Mouse (Mus musculus) cerebellum, postnatal 4 days (tissue): Measurements from ENCODE around the gene Myo1a.

Experiments used
- DNase-seq, 2 experiments: peaks; one replicate each; pipeline ENCODE4 v3.0.0; 2022; ENCODE audit warnings: low spot score in 2 of 2, mixed read lengths in 1 of 2

Gene Myo1a

DNA sequence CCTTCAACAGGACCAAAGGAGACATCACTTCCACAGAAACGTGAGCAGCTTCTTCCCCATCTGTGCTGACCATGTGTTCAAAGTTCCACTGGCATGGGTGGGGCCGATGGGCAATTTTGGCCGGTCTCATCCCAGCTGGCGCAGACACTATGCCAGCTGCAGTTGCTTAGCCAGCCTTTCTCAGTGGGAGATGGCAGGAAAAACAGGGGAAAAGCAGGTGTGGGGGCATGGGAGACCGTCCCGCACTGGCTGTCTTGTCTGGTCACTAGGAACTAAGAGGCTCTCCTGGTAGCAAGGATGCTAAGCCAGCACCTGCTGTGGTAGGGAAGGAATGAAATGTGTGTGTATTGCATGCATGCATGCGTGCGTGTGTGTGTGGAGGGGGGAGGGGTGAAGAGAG is 23.5 kb downstream of the Myo1a start:
- peak in 1 of 2 experiments; percentile 59 for DNase-seq

DNA sequence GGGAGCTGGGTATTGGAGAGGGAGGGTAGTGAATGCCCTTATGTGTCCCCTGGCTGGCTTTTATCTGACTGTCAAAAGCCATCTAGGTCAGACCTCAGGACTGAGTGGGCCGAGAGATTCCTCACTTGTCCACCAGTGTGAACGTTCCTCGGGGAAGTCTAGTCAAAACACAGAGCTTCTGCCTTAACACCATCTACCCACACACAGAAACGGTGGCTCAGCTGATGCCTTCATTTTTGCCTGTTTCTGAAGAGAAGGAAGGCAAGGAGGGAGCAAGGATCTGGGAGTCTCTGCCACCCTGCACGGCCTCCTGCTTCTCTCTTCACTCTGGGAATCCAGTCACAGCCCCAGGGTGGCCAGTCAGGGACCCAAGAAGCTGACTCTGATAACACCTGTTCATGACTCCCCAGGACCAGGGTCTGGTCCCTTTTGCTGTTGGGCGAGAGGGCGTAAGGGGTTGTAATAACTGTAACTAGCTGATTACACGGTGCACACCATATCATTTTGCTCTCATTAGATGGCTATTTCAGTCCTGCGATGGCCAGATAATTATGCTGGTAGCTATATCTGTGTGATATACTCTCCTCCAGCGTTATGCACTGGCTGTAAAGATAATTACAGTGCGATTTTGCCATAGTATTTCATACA is 25.4 kb downstream of the Myo1a start:
- DNase-seq, result no peak

DNA sequence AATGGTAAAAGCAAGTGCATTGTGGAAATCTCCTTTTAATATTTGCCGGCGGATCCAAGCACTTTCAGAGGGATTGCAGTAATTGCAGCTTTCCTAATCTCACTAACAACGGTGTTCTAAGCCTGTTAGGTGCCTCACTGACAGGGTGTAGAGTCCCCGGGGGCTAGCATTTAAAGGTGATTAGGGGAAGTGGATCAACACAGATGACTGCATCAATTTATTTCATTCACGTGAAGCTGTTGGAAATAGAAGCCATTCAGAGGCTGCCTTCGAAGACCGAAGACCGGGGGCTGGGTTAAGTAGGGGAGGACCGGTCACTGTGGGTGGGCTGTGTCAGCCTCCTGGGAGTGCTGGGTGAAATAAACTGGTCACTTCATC is 26.0 kb downstream of the Myo1a start:
- no peak for DNase-seq

DNA sequence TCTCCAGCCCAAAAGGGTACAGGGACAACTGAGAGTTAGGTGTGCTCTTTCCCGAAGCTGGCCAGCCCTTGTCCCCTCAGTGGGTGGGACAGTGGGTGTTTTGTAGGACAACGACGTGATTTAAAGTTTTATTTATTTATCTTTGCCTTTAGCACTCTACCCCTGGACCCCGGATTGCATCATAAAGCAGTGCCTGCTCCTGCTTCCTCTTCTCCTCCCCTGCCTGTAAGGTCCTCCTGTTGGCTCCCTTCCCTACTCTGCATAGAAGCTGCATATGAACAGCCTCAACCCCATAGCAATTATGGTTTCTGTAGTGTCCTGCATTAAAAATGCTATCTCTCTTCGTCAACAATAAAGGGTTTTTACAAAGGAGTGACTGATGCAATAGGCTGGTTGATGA is 26.4 kb downstream of the Myo1a start:
- no peak for DNase-seq

DNA sequence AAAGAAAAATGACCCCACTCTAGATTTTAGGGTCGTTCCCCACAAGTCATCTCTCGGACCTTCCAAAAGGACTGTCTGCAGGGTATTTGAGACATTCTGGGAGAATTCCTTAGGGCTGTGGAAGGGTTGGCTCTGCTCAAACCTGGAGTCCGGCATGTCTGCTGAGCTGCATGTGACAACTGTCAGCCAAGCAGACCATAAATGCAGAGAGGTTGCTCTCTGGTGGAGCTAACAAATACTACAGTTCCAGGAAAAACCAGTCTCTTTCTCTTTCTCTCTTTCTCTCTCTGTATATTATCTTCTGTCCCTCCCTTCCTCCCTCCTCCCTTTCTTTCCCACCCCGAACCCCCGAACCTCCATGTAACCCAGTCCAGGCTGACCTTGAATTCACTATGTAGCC is 29.5 kb downstream of the Myo1a start:
- DNase-seq, result no peak

DNA sequence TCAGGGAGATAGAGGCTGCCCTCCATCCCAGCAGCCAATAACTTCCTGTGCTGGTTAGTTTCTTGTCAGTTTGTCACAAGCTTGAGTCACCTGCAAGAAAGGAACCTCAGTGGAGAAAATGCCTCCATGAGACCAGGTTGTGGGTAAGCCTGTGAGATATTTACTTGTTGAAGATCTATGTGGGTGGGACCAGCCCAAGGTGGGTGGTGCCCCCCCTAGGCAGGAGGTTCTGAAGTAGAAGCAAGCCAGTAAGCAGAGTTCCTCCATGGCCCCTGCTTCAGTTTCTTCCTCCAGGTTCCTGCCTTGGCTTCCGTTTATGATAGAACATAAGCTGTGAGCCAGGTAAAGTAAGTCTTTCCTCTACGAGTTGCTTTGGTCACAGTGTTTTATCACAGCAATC is 31.3 kb downstream of the Myo1a start:
- DNase-seq, result no peak

DNA sequence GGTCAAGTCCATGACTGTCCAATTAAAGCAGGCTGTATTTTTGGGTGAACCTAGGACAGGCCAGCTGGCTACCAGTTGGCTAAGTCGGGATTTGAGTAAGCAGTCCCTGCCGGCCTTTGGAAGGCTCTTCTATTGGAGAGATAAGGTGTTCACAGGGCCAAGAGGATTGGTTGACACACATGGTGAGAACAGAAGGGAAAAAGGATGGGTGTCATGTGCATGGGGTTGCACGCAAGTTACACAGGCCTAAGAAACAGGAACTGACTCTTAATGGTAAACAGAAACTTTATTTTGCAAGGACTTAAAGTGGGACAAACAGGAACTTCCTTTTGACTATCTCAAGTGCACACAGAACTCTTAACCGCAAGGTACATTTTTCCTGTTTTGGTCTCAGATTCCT is 31.9 kb downstream of the Myo1a start:
- no peak for DNase-seq

DNA sequence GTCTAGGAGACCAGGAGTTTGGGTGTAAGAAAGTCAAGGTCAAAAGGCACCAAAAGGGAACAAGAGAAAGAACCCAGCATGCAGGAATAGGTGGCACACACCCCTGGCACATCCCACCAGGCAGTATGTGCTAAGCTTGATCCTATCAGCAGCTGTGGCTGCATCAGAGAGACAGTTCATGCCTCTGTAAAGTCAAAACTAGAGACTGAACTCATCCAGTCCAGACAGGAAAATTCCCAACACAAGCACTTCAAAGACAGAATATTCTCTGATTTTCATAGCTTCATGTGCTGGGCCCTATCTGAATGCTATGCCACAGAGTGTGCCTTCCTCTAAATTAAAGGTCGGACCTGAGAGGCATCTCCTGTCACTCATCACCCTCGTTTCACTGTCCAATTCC is 32.6 kb downstream of the Myo1a start:
- no peak for DNase-seq

DNA sequence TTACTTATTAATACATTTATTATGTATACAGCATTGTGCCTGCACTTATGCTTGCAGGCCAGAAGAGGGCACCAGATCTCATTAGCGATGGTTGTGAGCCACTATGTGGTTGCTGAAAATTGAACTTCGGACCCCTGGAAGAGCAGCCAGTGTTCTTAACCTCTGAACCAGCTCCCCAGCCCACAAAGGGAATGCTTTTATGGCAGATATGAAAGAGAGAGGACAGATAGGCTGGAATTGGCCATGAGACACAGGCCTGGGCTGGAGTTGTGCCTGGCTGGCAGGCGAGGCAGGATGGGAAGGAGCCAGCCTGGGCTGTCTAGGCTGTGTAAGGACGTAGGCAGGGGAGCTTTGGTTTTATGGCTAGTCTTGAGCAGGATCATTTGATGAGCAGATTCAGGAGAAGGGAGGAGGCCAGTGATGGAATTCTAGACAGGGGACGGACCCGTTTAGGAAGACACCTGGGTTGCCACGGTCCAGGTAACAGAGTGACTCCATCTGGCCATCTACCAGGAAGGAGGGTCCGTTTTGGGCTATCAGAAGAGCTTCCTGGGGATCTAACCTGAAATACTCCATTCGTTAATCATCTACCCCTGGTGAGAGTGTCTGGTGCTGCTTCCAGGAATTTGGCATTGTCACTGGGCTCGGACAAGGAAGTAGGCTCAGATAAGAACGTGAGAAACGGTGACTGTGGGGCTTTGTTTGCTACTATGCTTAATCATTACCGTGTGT is 33.3 kb downstream of the Myo1a start:
- no peak for DNase-seq

DNA sequence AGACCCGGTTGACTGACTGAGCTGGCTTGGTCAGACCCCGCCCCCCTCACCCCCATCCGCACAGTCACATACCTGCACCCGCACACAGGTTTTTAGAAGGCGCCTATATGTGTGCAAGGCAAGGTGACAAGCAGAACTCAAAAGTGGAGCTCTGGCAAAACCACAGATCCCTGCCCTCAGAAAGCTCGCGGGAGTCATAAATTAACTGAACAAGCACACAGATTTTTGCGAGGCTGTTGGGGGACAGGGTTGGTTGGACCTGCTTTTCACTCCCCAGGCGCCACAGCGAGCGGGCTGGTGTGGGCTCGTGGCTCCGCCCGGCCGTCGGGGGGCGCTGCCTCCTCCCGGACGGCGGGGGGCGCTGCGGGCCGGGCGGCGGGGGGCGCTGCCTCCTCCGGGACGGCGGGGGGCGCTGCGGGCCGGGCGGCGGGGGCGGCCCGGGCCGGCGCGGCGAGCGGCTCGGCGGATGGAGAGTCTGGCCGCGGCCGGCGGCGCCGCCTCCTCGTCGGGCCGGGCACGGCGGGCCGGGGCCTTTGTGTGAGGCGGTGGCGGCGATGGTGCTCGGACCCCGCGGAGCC is 34.2 kb downstream of the Myo1a start, which contains the start of gene Zbtb39:
Gene Zbtb39 (plus strand): TSS at position 456 of the 578 bp plus-strand sequence.
- DNase-seq, result peak; percentile 57 to 75

DNA sequence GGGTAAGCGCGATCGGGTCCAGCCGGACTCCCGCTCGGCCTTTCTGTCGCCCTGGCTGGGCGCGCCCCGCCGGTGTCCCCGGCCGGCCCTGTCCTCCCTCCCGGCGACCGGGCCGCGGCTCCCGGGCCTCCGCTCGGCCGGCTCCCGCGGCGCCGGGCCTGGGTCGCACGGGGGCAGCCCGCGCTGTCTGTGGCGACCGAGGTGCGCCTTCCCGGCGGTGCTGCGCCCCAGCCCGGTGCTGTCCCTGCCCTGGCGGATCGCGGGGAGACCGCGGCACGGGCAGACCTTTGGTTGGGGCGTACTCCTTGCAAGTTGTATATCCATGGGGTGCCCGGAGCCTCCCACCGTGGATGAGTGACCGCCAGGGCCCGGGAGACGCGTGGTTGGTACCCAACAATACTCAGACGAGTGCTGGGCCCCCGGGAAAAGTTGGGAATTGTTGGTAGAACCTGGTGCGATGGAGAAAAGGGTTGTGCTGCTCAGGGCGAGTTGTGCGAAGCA is 34.7 kb downstream of the Myo1a start:
- peak in 1 of 2 experiments; percentile 38 for DNase-seq

DNA sequence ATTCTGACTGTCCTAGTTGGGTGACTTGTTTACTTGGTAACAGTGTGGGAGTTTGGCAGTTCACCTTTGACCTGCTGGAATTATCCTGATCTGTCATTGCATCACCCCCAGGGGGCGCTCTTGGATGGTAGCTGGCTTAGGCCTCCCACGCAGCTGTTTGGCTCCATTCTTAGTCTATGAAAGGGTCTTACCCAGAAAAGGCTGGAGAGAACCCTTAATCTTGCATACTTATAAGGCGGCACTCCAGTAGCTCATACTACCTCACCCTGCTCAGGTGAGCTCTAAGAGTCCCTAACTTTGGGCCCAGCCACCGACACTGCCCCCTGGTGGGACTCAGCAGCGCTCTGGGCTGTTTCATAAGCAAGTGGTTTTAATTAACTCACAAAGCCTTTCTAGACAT is 39.7 kb downstream of the Myo1a start:
- peak in 1 of 2 experiments; percentile 42 for DNase-seq

DNA sequence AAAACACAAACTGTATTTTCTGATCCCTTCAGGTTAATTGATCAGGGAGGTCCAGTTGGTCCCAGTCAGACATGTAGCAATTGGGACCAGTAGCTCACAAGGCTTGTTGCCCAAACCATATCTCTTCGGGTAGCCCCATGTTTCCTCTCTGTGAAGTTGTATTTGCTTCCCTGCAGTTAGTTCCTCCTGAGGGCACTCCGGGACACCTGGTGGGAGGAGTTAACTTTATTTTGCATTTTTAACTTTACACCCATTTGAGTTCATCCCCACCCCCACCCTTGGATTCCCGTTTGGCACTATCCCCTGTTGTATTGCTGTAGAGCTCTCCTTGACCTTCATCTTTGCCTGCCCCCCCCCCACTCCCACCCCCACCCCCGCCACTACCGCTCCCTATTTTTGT is 40.9 kb downstream of the Myo1a start:
- DNase-seq, result no peak

DNA sequence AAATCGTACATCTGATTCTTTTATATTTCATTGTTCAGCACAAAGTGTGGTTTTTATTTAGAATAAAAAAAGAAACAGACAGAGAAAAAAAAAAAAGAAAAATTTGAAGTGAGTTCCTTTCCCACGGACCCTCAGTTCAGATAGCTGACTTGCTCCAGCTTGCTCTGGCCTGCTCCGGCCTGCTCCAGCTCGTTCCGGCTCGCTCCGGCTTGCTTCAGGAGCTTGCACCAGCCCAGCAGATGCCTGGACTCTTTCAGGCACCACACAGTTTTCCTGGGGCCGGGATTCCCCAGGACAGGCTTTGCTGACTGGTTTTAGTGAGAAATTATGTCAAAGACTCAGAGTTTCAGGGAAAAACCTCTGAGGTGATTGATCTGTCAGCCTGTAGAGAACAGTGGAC is 42.3 kb downstream of the Myo1a start:
- no peak for DNase-seq

DNA sequence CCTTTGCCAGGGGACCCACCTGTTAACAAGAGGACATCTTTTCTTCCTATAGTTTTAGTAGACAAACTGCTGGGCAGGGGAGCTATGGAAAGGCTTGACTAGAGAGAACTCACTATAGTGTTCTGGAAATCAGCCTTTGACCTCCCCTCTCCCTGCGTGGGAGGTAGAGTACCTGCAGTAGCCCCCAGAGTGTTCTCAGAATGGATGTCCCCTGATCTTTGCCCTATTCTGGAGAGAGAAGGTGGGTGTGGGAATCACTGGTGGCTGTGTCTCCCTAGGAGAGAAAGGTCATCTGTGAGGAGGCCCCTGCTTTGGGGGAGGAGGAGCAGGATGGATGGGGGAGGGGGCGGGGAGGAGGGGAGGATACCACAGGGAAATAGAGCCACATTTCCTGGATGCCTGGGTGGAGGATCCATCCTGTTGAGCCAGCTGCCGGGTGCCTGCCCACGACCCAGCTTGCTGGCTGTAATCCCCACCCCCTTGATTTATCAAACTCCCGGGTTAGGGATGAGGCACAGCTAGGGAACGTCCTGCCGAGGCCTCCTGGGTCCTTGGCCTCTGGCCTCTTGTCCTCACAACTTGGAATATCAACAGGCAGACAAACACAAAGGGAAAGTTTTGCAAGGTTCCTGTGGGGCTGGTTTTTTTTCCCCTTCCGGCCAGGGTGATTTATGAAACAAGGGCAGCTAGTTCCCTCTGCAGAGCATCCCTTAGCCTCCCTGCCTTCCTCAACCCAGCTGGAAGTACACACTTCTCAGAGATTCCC is 44.1 kb downstream of the Myo1a start:
- no peak for DNase-seq

DNA sequence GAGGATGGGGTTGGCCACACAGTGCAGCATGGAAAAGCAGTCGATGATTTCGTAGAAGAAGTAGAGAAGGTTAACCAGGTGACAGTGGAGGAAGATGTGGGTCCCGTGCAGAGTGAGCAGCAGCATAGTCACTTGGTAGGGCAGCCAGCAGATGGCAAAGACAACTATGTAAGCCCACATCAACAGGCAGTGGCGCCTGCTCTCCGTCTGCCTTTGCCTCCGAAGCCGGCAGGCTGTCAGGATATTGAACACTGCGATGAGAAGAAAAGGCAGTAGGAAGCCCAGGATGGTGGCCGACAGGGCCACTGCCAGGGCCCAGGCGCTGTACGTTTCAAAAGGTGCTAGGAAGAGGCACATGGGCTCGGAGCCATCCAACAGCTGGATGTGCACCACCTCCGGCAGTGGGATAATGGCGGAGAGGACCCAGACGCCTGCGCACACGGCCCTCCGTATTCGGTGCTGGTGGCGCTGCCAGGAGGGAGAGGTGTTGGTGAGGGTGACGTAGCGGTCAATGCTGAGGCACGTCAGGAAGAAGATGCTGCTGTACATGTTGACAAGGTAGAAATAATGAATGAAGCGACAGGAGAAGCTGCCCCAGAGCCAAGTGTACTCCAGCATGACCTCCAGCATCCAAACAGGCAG is 45.3 kb downstream of the Myo1a start:
- DNase-seq, result no peak

DNA sequence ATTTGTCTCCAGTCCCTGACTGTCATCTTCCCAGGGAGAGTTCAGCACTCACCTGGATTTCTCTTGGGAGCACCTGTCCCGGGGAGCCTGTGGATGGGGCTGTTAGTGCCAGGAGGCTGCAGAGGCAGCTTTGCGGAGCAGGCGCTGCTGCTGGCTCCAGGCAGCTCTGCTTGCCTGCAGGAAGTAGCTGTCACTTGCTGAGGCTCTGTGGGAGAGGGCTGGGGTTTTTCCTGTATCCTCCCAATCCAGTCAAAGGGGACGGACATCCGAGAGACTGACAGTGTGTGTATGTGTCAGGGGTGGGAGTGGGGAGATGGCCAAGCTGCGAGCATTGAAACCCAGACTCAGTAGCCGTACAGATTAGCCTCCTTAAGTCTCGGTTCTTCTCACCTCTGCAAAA is 46.6 kb downstream of the Myo1a start, which contains the start of gene Gpr182:
Gene Gpr182 (minus strand): TSS at position 185 of the 400 bp plus-strand sequence.
- DNase-seq, result no peak

DNA sequence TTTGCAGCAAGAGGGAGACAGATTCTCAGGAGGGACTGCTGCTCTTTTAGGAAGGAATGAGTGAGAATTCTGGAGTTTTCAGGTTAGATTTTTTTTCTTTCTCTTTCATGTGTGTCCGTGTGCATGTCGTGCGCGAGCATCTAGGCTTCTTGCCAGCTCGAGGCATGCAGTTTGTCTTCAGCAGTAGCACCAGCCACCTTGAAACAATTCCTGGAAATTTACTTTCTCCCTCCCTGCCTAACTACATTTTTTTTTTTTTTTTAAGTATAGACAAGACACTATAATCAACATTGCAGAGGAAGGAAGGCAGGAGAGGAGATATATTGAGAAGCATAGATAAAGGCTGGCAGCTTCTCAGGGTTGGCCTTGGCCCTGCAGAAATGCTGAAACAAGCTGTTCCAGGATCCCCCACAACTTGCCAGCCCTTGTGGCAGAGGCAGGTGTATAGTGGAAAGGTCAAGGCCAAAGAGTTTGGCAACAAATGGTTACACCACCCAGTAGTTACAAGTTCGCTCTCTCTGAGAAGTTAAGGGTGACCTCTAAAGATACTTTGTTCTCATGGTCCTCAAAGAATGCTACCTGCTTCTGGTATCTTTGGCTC is 49.7 kb downstream of the Myo1a start:
- DNase-seq, result no peak

DNA sequence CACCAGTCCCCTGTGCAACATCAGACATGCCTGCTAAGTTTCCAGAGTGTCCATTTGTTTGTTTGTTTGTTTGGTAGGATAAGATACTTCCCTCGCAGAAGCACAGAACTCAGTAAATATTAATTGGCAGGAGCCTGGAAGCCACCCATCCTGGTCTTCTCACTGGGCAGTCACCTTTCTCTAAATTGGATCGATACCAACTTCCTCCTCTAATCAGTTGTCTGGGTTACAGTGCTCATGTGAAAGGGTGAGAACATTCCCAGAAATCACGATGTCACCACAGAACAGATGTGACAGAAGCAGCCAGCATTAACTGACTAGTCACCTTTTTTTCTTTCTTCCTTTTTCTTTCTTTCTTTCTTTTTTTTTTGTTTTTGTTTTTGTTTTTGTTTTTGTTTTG is 50.3 kb downstream of the Myo1a start:
- no peak for DNase-seq

DNA sequence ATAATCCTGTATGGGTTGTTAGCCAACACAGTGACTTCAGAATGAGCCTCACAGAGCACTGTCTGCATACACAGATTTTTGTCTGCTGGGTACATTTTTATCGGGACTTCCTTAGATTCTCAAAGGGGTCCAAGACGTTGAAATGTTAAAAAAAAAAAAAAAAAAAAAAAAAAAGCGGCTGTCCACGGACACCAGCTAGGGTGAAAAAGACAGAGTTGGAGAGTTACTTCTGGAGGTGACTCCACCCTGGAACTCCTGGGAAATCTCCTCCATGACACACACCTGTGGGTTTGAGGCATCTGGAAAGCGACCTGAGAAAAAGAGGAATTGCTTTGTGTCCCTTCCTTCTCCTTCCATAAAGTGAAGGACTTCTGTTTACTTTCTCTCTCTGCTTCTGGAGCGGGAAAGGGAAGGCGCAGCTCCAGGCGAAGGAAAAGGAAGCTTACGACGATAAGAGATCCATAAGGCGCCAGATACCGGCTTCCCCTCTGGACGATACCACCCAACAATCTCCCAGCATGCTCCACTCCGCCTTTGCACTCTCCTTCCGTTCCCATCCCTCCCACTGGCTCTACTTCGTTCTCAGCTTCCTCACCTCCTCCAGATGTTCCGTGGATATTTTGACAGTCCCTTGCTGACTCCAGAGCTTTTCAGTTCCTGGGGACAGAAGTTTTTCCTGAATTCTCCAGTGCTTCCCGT is 50.9 kb downstream of the Myo1a start:
- no peak for DNase-seq
